Mouse (Mus musculus): ENCODE data around the gene Ppp1r3g. TPM values are rescaled to one million over a fixed set of nuclear protein-coding genes. Genes with fewer than 3 reads are reported as not detected.

Ppp1r3g gene
- polyA plus RNA-seq (2014; fragmentation: Nextera tagmentation; extraction: Ambion mirVana), result 0.55 and 0.87 TPM in 2 replicates

DNA sequence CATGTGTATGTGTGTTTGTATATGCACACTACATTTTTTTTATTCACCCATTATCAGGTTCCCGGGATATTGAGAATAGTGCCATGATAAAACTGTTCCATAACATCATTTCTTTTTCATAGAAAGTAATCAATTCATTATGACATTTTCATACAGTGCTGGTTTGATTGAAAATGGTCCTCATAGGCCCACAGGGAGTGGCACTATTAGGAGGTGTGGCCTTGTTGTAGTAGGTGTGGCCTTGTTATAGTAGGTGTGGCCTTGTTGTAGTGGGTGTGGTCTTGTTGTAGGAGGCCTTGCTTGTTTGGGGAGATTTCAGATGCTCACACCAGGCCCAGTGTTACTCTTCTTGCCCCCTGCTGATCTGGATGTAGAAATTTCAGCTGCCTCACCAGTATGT lies at the start of gene Ppp1r3g:
Gene Ppp1r3g (plus strand): TSS at position 301 of the 400 bp plus-strand sequence.
- no peaks in the 10 kb centered on the region; the same call in 1 of the 2 replicates for H3K9me3 ChIP-seq (ENCODE audit: control insufficient read depth, low read depth, low read length)
- no peaks in the 10 kb centered on the region for H3K4me1 ChIP-seq (ENCODE audit: control insufficient read depth, insufficient read depth, low read length)
- WGBS, result 94% methylated on average over 1 of the region's 1 CpGs
- no peaks in the 10 kb centered on the region for H3K36me3 ChIP-seq (ENCODE audit: control insufficient read depth, insufficient read depth, low read length)
- no peaks in the 10 kb centered on the region for H3K27me3 ChIP-seq (ENCODE audit: control insufficient read depth, insufficient read depth, low read length)
- ATAC-seq (ENCODE audit: insufficient number of reproducible peaks, insufficient read depth, low FRiP score, low read depth), result no peak
- H3K27ac ChIP-seq (ENCODE audit: low read length), result no peak within 1 kb of the TSS
- no peak within 1 kb of the TSS for H3K4me3 ChIP-seq (ENCODE audit: low read depth, low read length)
- no peak within 1 kb of the TSS for H3K9ac ChIP-seq (replicated peaks; ENCODE audit: low read depth, low read length)
- H3K4me2 ChIP-seq (replicated peaks; ENCODE audit: low read depth, low read length), result no peak within 1 kb of the TSS

DNA sequence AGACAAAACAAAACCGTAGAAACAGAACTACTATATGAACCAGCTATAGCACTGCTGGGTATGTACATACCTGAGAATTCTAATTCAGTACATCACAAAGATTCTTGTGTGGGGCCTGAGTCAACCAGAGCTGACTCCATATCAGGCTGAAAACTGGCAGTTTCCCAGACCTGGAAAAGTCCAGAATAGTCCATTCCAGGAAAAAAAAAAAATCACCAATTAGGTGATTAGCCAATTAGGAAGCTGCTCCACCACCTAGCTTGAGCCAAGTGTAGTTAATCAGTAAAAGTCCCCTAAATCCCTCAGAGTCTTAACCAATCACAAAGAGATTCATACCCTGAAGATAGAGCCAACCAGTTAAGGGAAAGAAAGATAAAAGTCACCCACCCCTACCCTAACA lies 47.2 kb upstream of the Ppp1r3g start:
- H3K27ac ChIP-seq (ENCODE audit: low read length), result no peak overlapping the region
- WGBS, result 90% methylated on average over 1 of the region's 1 CpGs
- no peak for ATAC-seq (ENCODE audit: insufficient number of reproducible peaks, insufficient read depth, low FRiP score, low read depth)
- no peak overlapping the region for H3K4me3 ChIP-seq (ENCODE audit: low read depth, low read length)
- no peaks in the 10 kb centered on the region for H3K36me3 ChIP-seq (ENCODE audit: control insufficient read depth, insufficient read depth, low read length)
- H3K27me3 ChIP-seq (ENCODE audit: control insufficient read depth, insufficient read depth, low read length), result no peaks in the 10 kb centered on the region
- no peaks in the 10 kb centered on the region; the same call in 1 of the 2 replicates for H3K9me3 ChIP-seq (ENCODE audit: control insufficient read depth, low read depth, low read length)
- no peak overlapping the region for H3K4me2 ChIP-seq (replicated peaks; ENCODE audit: low read depth, low read length)
- H3K9ac ChIP-seq (replicated peaks; ENCODE audit: low read depth, low read length), result no peak overlapping the region
- H3K4me1 ChIP-seq (ENCODE audit: control insufficient read depth, insufficient read depth, low read length), result no peaks in the 10 kb centered on the region

DNA sequence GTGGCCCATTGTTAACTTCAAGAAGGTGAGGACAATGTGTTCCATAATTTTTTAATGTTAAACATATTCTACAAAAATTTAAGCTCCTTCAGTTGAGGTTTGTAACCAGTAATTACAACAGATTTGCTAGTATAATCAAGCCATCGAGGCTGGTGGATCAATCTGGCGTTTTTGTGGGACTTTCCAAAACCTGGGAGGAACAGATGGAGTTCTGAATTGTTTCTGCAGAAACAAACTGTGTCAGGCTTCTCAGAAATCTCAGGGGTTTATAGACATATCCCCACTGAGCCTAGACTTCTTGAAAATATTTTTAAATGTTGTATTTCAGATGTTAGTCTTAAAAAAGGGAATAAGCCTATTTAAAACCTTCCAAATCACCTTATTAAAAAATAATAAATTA lies 20.6 kb upstream of the Ppp1r3g start:
- peaks cover 7% of the 10 kb centered on the region; the same call in 1 of the 2 replicates for H3K9me3 ChIP-seq (ENCODE audit: control insufficient read depth, low read depth, low read length)
- no peaks in the 10 kb centered on the region for H3K36me3 ChIP-seq (ENCODE audit: control insufficient read depth, insufficient read depth, low read length)
- no peak overlapping the region for H3K9ac ChIP-seq (replicated peaks; ENCODE audit: low read depth, low read length)
- 69% methylated on average over 2 of the region's 2 CpGs for WGBS
- H3K4me2 ChIP-seq (replicated peaks; ENCODE audit: low read depth, low read length), result no peak overlapping the region
- no peaks in the 10 kb centered on the region for H3K27me3 ChIP-seq (ENCODE audit: control insufficient read depth, insufficient read depth, low read length)
- H3K27ac ChIP-seq (ENCODE audit: low read length), result no peak overlapping the region
- ATAC-seq (ENCODE audit: insufficient number of reproducible peaks, insufficient read depth, low FRiP score, low read depth), result no peak
- no peak overlapping the region for H3K4me3 ChIP-seq (ENCODE audit: low read depth, low read length)
- no peaks in the 10 kb centered on the region for H3K4me1 ChIP-seq (ENCODE audit: control insufficient read depth, insufficient read depth, low read length)

DNA sequence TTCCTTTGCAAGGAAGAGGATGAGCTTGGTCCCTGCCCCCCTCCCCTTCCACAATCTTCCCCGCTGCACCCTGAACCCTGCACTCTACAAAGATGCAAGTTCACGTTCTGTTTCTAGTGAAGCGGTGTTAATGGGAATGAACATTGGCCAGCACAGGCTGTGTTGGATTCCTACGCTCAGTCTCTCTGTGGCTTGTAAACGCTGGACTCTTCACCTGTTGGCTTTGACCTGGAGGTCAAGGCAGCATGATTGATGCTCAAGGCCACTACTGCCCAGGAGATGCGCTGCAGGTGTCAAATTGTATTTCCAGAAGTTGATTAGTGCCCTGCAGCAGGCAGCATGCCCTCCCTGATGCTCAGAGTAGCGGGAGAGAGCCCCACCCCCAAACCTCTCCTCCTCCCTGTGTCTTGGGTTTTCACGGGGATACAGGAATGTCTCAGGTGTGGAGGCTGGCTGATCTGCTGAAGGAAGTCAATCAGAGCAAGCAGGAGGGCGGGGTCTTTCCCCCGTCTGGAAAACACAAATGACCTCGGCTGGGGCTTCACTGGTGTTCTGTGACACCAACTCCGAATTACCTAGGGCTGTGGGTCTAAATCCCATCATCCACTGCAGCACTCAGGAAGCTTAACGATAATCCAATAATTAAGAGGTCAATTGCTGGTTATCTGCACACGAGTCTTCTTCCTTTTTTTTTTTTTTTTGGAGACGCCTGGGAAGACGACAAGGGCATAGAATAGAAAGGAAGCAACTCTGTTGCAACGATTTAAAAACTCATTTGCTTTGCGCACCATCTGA lies 18.6 kb upstream of the Ppp1r3g start:
- H3K9ac ChIP-seq (replicated peaks; ENCODE audit: low read depth, low read length), result no peak overlapping the region
- no peak for ATAC-seq (ENCODE audit: insufficient number of reproducible peaks, insufficient read depth, low FRiP score, low read depth)
- H3K4me2 ChIP-seq (replicated peaks; ENCODE audit: low read depth, low read length), result no peak overlapping the region
- WGBS, result 53% methylated on average over 18 of the region's 18 CpGs
- H3K4me3 ChIP-seq (ENCODE audit: low read depth, low read length), result no peak overlapping the region
- H3K4me1 ChIP-seq (ENCODE audit: control insufficient read depth, insufficient read depth, low read length), result no peaks in the 10 kb centered on the region
- H3K36me3 ChIP-seq (ENCODE audit: control insufficient read depth, insufficient read depth, low read length), result no peaks in the 10 kb centered on the region
- peaks cover 4% of the 10 kb centered on the region; the same call in 1 of the 2 replicates for H3K9me3 ChIP-seq (ENCODE audit: control insufficient read depth, low read depth, low read length)
- no peak overlapping the region for H3K27ac ChIP-seq (ENCODE audit: low read length)
- no peaks in the 10 kb centered on the region for H3K27me3 ChIP-seq (ENCODE audit: control insufficient read depth, insufficient read depth, low read length)

DNA sequence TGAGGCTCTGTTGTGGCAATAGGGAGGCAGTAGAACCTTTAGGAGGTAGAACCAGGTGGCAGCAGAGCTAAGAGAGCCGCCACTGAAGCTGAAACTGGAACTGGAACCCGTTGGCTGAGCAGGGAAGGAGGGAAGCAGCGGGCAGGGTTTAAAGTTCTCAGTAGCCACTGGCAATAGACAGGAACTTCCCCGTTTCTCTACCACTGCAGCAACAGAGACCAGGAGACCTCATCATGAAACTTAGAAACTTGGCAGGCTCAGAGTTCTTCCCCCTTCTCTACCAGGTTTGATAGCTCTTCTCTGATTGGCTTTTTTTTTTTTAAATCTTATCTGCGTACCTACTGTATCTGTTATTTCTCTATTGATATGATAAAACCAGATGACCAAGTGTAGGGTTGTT lies 17.7 kb upstream of the Ppp1r3g start:
- Histone ChIP-seq H3K27me3 (ENCODE audit: control insufficient read depth, insufficient read depth, low read length) (no peaks in the 10 kb centered on the region), H3K4me1 (ENCODE audit: control insufficient read depth, insufficient read depth, low read length) (no peaks in the 10 kb centered on the region), H3K4me2 (replicated peaks; ENCODE audit: low read depth, low read length) (no peak overlapping the region), H3K9me3 (ENCODE audit: control insufficient read depth, low read depth, low read length) (no peaks in the 10 kb centered on the region), H3K9ac (replicated peaks; ENCODE audit: low read depth, low read length) (no peak overlapping the region), H3K36me3 (ENCODE audit: control insufficient read depth, insufficient read depth, low read length) (no peaks in the 10 kb centered on the region), H3K4me3 (ENCODE audit: low read depth, low read length) (no peak overlapping the region), H3K27ac (ENCODE audit: low read length) (no peak overlapping the region)
- ATAC-seq (ENCODE audit: insufficient number of reproducible peaks, insufficient read depth, low FRiP score, low read depth), result no peak
- WGBS, result 80% methylated on average over 5 of the region's 5 CpGs

DNA sequence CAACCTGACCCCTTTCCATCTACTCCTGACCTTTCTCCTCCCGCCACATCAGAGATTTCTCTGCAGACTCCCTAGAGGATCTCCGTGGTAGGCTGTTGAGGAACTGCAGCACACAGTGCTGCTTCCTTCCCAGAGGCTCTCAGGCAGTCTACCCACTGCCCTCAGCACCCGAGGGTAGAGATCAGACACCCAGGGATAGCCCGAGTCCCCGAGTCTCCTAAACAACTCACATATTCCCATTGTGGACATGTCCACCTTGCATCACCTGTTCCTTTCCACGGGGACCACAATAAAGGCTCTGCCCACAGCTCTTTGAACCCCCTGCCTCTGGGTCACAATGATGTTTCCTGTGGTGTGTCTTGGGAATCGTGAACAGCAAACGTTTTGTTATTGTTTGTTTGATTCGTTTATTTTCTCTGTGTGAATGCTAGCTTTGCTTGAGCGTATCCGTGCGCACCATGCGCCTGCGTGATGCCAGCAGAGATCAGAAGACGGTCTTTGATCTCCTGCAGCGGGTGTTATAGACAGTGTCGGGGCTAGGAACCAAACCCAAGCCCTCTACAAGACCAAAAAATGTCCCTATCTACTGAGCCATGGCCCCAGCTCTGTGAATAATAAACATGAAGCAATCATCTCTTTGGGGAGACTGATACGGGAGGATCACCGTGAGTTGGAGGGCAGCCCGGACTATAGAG lies 11.8 kb upstream of the Ppp1r3g start:
- Histone ChIP-seq H3K9me3 (ENCODE audit: control insufficient read depth, low read depth, low read length) (no peaks in the 10 kb centered on the region; the same call in 1 of the 2 replicates), H3K4me3 (ENCODE audit: low read depth, low read length) (no peak overlapping the region), H3K27ac (ENCODE audit: low read length) (no peak overlapping the region), H3K4me1 (ENCODE audit: control insufficient read depth, insufficient read depth, low read length) (no peaks in the 10 kb centered on the region), H3K36me3 (ENCODE audit: control insufficient read depth, insufficient read depth, low read length) (no peaks in the 10 kb centered on the region), H3K4me2 (replicated peaks; ENCODE audit: low read depth, low read length) (no peak overlapping the region), H3K9ac (replicated peaks; ENCODE audit: low read depth, low read length) (no peak overlapping the region), H3K27me3 (ENCODE audit: control insufficient read depth, insufficient read depth, low read length) (no peaks in the 10 kb centered on the region)
- no peak; the same call in 1 of the 2 replicates for ATAC-seq (ENCODE audit: insufficient number of reproducible peaks, insufficient read depth, low FRiP score, low read depth)
- whole genome bisulfite sequencing, result 69% methylated on average over 20 of the region's 20 CpGs

DNA sequence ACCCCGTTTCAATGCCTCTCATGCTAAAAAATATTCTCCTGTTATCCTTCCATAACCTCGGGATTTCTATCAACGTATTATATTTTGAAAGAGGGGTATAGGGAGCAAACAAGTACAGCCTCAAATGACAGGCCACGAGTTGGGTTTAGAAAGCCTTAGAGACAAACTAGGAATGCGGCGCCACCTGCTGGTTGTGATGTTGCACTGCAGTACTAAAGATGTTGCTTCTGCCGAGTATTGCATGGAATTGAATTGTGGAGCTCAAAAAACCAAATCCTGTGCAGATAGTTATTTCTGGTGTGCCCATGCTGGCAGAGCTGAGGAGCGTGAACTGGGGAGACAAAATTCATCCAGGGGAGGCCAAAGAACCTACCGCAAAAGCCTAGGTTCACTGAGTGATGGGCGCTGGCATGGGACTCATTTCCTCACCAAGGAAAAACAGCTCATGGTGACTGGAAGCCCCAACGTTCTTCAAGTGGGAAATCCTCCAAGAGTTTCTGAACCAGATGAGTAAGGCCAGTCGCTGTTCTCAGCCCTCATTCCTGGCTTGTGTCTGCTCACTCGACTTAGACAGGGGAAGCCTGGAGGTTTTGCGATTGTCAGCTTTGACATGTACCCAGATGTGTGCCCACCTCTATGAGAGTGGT lies 11.2 kb upstream of the Ppp1r3g start:
- WGBS, result 18% methylated on average over 14 of the region's 14 CpGs
- H3K9ac ChIP-seq (replicated peaks; ENCODE audit: low read depth, low read length), result no peak overlapping the region
- no peaks in the 10 kb centered on the region; the same call in 1 of the 2 replicates for H3K9me3 ChIP-seq (ENCODE audit: control insufficient read depth, low read depth, low read length)

DNA sequence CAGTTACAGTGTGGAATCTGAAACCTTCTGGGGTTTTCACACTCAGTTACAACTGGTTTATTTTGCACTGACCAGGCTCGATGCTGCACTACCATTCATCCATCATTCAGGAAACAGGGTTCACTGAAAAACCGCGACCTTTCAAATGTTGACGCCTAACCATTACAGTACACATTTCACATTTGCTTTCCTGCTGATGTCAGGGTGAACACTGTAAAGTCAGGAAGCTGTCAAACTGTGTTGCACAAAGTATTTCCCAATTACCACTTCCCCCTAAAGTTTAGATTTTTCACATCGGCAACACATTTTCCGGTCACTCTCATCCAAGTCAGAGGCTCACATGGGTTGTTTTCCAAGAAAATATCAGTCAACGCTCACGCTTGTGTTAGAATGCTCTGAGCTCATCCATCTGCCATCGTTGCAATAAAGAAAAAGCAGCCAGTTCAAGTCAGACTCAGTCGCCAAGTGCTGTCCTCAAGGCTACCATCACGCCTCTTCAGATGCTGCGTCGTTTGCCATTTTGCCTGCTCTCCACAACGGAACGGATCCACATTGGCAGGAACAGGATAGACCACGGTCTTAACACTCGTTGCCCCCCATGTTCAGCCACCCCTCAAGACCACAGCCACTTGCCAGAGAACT lies 8.7 kb upstream of the Ppp1r3g start:
- no peaks in the 10 kb centered on the region for H3K36me3 ChIP-seq (ENCODE audit: control insufficient read depth, insufficient read depth, low read length)
- H3K27me3 ChIP-seq (ENCODE audit: control insufficient read depth, insufficient read depth, low read length), result no peaks in the 10 kb centered on the region
- H3K4me2 ChIP-seq (replicated peaks; ENCODE audit: low read depth, low read length), result no peak overlapping the region
- WGBS, result 59% methylated on average over 17 of the region's 17 CpGs
- no peaks in the 10 kb centered on the region for H3K4me1 ChIP-seq (ENCODE audit: control insufficient read depth, insufficient read depth, low read length)
- no peak overlapping the region for H3K9ac ChIP-seq (replicated peaks; ENCODE audit: low read depth, low read length)
- no peak overlapping the region for H3K4me3 ChIP-seq (ENCODE audit: low read depth, low read length)
- no peak for ATAC-seq (ENCODE audit: insufficient number of reproducible peaks, insufficient read depth, low FRiP score, low read depth)
- no peak overlapping the region for H3K27ac ChIP-seq (ENCODE audit: low read length)
- H3K9me3 ChIP-seq (ENCODE audit: control insufficient read depth, low read depth, low read length), result no peaks in the 10 kb centered on the region; the same call in 1 of the 2 replicates

More for the DNA sequence above, 11.2 kb upstream of the Ppp1r3g start:
- Histone ChIP-seq H3K4me2 (replicated peaks; ENCODE audit: low read depth, low read length) (no peak overlapping the region), H3K27me3 (ENCODE audit: control insufficient read depth, insufficient read depth, low read length) (no peaks in the 10 kb centered on the region), H3K4me1 (ENCODE audit: control insufficient read depth, insufficient read depth, low read length) (no peaks in the 10 kb centered on the region), H3K27ac (ENCODE audit: low read length) (no peak overlapping the region), H3K36me3 (ENCODE audit: control insufficient read depth, insufficient read depth, low read length) (no peaks in the 10 kb centered on the region), H3K4me3 (ENCODE audit: low read depth, low read length) (no peak overlapping the region)
- no peak for ATAC-seq (ENCODE audit: insufficient number of reproducible peaks, insufficient read depth, low FRiP score, low read depth)

Measured in stomach, embryonic 14.5 days (tissue).